Mouse (Mus musculus) brain, embryonic 14.5 days (tissue): ENCODE results near the gene Mgat4c.

Source experiments
- CTCF ChIP-seq: fragments of 200-500 bp; IDR thresholded peaks from 2 replicates; pipeline ENCODE4 v1.5.1; 2012; ENCODE audit warnings: inconsistent platforms, mild to moderate bottlenecking, moderate library complexity, borderline replicate concordance; ENCODE audit not compliant: insufficient read depth, insufficient read length; ENCODE audit errors: extremely low read depth
- POLR2A ChIP-seq: fragments of 200-500 bp; IDR thresholded peaks from 2 replicates; pipeline ENCODE4 v1.6.1; 2012; ENCODE audit warnings: mild to moderate bottlenecking, inconsistent platforms, borderline replicate concordance; ENCODE audit not compliant: poor library complexity, insufficient read depth, insufficient read length, severe bottlenecking; ENCODE audit errors: extremely low read depth

- TF ChIP-seq POLR2A = no peak
- no peak for TF ChIP-seq CTCF
Measured at GRCm38 (mm10) chr10:102238558-102239211, 557.4 kb downstream of the Mgat4c start.
